Mouse (Mus musculus): ENCODE results near the gene Chst11. TPM values are rescaled to one million over a fixed set of nuclear protein-coding genes. Genes with fewer than 3 reads are reported as not detected.

The Chst11 gene
- polyA plus RNA-seq, 1 experiment from 2014 or later = 1.4 TPM

GRCm38 (mm10) chr10:83186984-83187383, 201.7 kb downstream of the Chst11 start:
- 88% methylated on average over 5 of the region's 5 CpGs for WGBS
- Histone ChIP-seq H3K36me3 (peaks cover 11% of the 10 kb centered on the region), H3K9me3 (no peaks in the 10 kb centered on the region), H3K27me3 (ENCODE audit: insufficient read depth, poor library complexity, severe bottlenecking) (no peaks in the 10 kb centered on the region), H3K4me1 (replicated peaks) (peaks cover 29% of the 10 kb centered on the region), H3K4me3 (no peak overlapping the region), H3K27ac (no peak overlapping the region)
- DNase-seq (ENCODE audit: low spot score) = no peak

- Histone ChIP-seq H3K4me3 (no peak overlapping the region), H3K27me3 (ENCODE audit: insufficient read depth, poor library complexity, severe bottlenecking) (no peaks in the 10 kb centered on the region), H3K27ac (no peak overlapping the region), H3K4me1 (replicated peaks) (peaks cover 25% of the 10 kb centered on the region), H3K36me3 (peaks cover 11% of the 10 kb centered on the region), H3K9me3 (no peaks in the 10 kb centered on the region)
- DNase-seq (ENCODE audit: low spot score) = no peak
- 95% methylated on average over 5 of the region's 5 CpGs for WGBS
Measured at GRCm38 (mm10) chr10:83189071-83189470, 203.8 kb downstream of the Chst11 start.

GRCm38 (mm10) chr10:83191476-83191875, 206.2 kb downstream of the Chst11 start:
- Histone ChIP-seq H3K9me3 (no peaks in the 10 kb centered on the region), H3K27ac (no peak overlapping the region), H3K4me1 (replicated peaks) (peaks cover 11% of the 10 kb centered on the region), H3K36me3 (peaks cover 11% of the 10 kb centered on the region), H3K27me3 (ENCODE audit: insufficient read depth, poor library complexity, severe bottlenecking) (no peaks in the 10 kb centered on the region), H3K4me3 (no peak overlapping the region)
- DNase-seq (ENCODE audit: low spot score) = no peak
- 97% methylated on average over 17 of the region's 17 CpGs for WGBS

GRCm38 (mm10) chr10:83191982-83192381, 206.7 kb downstream of the Chst11 start:
- Histone ChIP-seq H3K4me3 (no peak overlapping the region), H3K27me3 (ENCODE audit: insufficient read depth, poor library complexity, severe bottlenecking) (no peaks in the 10 kb centered on the region), H3K4me1 (replicated peaks) (peaks cover 11% of the 10 kb centered on the region), H3K27ac (no peak overlapping the region), H3K36me3 (peaks cover 11% of the 10 kb centered on the region), H3K9me3 (no peaks in the 10 kb centered on the region)
- no peak for DNase-seq (ENCODE audit: low spot score)
- WGBS = 47% methylated on average over 6 of the region's 6 CpGs

GRCm38 (mm10) chr10:83197690-83198336, 212.5 kb downstream of the Chst11 start:
- no peaks in the 10 kb centered on the region for H3K27me3 ChIP-seq (ENCODE audit: insufficient read depth, poor library complexity, severe bottlenecking)
- H3K4me3 ChIP-seq = no peak overlapping the region
- H3K36me3 ChIP-seq = no peaks in the 10 kb centered on the region
- H3K4me1 ChIP-seq (replicated peaks) = 0 out of 2 replicates have a peak, but pooled peaks cover 3% of the 10 kb centered on the region
- DNase-seq (ENCODE audit: low spot score) = peak; percentile 78
- no peaks in the 10 kb centered on the region for H3K9me3 ChIP-seq
- H3K27ac ChIP-seq = no peak overlapping the region
- WGBS = 49% methylated on average over 11 of the region's 11 CpGs

- H3K27me3 ChIP-seq (ENCODE audit: insufficient read depth, poor library complexity, severe bottlenecking) = no peaks in the 10 kb centered on the region
- H3K4me3 ChIP-seq = no peak overlapping the region
- H3K9me3 ChIP-seq = no peaks in the 10 kb centered on the region
- H3K36me3 ChIP-seq = no peaks in the 10 kb centered on the region
- no peaks in the 10 kb centered on the region for H3K4me1 ChIP-seq (replicated peaks)
- H3K27ac ChIP-seq = no peak overlapping the region
- 86% methylated on average over 5 of the region's 5 CpGs for WGBS
- no peak for DNase-seq (ENCODE audit: low spot score)
Measured at GRCm38 (mm10) chr10:83198692-83199091, 213.4 kb downstream of the Chst11 start.

- Histone ChIP-seq H3K4me1 (replicated peaks) (no peaks in the 10 kb centered on the region), H3K27me3 (ENCODE audit: insufficient read depth, poor library complexity, severe bottlenecking) (no peaks in the 10 kb centered on the region), H3K9me3 (no peaks in the 10 kb centered on the region), H3K27ac (no peak overlapping the region), H3K4me3 (no peak overlapping the region), H3K36me3 (no peaks in the 10 kb centered on the region)
- DNase-seq (ENCODE audit: low spot score) = no peak
- 89% methylated on average over 9 of the region's 9 CpGs for WGBS
Measured at GRCm38 (mm10) chr10:83199290-83199689, 214.0 kb downstream of the Chst11 start.

- no peaks in the 10 kb centered on the region for H3K9me3 ChIP-seq
- no peaks in the 10 kb centered on the region for H3K36me3 ChIP-seq
- no peak for DNase-seq (ENCODE audit: low spot score)
- H3K27me3 ChIP-seq (ENCODE audit: insufficient read depth, poor library complexity, severe bottlenecking) = no peaks in the 10 kb centered on the region
- 89% methylated on average over 7 of the region's 7 CpGs for WGBS
- no peaks in the 10 kb centered on the region for H3K4me1 ChIP-seq (replicated peaks)
- no peak overlapping the region for H3K27ac ChIP-seq
- H3K4me3 ChIP-seq = no peak overlapping the region
Measured at GRCm38 (mm10) chr10:83201525-83201924, 216.2 kb downstream of the Chst11 start.

GRCm38 (mm10) chr10:83202906-83203702, 217.8 kb downstream of the Chst11 start:
- WGBS = 88% methylated on average over 14 of the region's 14 CpGs
- no peaks in the 10 kb centered on the region for H3K9me3 ChIP-seq
- DNase-seq (ENCODE audit: low spot score) = no peak
- H3K4me1 ChIP-seq (replicated peaks) = peaks cover 7% of the 10 kb centered on the region; the same call in 1 of the 2 replicates
- no peaks in the 10 kb centered on the region for H3K36me3 ChIP-seq
- no peaks in the 10 kb centered on the region for H3K27me3 ChIP-seq (ENCODE audit: insufficient read depth, poor library complexity, severe bottlenecking)
- H3K4me3 ChIP-seq = no peak overlapping the region
- no peak overlapping the region for H3K27ac ChIP-seq

- no peak overlapping the region for H3K27ac ChIP-seq
- no peaks in the 10 kb centered on the region for H3K27me3 ChIP-seq (ENCODE audit: insufficient read depth, poor library complexity, severe bottlenecking)
- H3K36me3 ChIP-seq = no peaks in the 10 kb centered on the region
- DNase-seq (ENCODE audit: low spot score) = no peak
- 0 out of 2 replicates have a peak, but pooled peaks cover 3% of the 10 kb centered on the region for H3K9me3 ChIP-seq
- WGBS = 90% methylated on average over 7 of the region's 7 CpGs
- no peak overlapping the region for H3K4me3 ChIP-seq
- H3K4me1 ChIP-seq (replicated peaks) = peaks cover 25% of the 10 kb centered on the region; the same call in 1 of the 2 replicates
Measured at GRCm38 (mm10) chr10:83208436-83208835, 223.1 kb downstream of the Chst11 start.

GRCm38 (mm10) chr10:83209388-83209787, 224.1 kb downstream of the Chst11 start:
- Histone ChIP-seq H3K4me3 (no peak overlapping the region), H3K27ac (no peak overlapping the region), H3K4me1 (replicated peaks) (peaks cover 25% of the 10 kb centered on the region; the same call in 1 of the 2 replicates), H3K27me3 (ENCODE audit: insufficient read depth, poor library complexity, severe bottlenecking) (no peaks in the 10 kb centered on the region), H3K36me3 (no peaks in the 10 kb centered on the region), H3K9me3 (0 out of 2 replicates have a peak, but pooled peaks cover 4% of the 10 kb centered on the region)
- DNase-seq (ENCODE audit: low spot score) = no peak
- WGBS = 82% methylated on average over 12 of the region's 12 CpGs

GRCm38 (mm10) chr10:83210122-83210521, 224.8 kb downstream of the Chst11 start:
- Histone ChIP-seq H3K4me3 (no peak overlapping the region), H3K27me3 (ENCODE audit: insufficient read depth, poor library complexity, severe bottlenecking) (no peaks in the 10 kb centered on the region), H3K27ac (no peak overlapping the region; the same call in 1 of the 2 replicates), H3K36me3 (no peaks in the 10 kb centered on the region), H3K9me3 (0 out of 2 replicates have a peak, but pooled peaks cover 4% of the 10 kb centered on the region), H3K4me1 (replicated peaks) (peaks cover 25% of the 10 kb centered on the region; the same call in 1 of the 2 replicates)
- 79% methylated on average over 16 of the region's 16 CpGs for WGBS
- no peak for DNase-seq (ENCODE audit: low spot score)
